In genomic region chr5:69721351-69722006, GRCm38 (mm10) we compare ENCODE assay signal across 17 mouse cellular contexts.
"Had no signal": no experiment of that assay in that cellular context is flagged by ENCODE, and none has a peak within 500 bp of the region (broad histone marks: within the 10 kb centered on the region; RNA-seq: fewer than 3 reads in every experiment).

No protein-coding gene starts in this region.

- H3K4me1 ChIP-seq: lung, embryonic 15.5 days; megakaryocyte, embryonic 14.5 days; midbrain, embryonic 13.5 days; midbrain, embryonic 15.5 days; neural tube, embryonic 12.5 days had no signal

- H3K27ac ChIP-seq: lung, embryonic 15.5 days; macrophage; midbrain, embryonic 13.5 days; midbrain, embryonic 15.5 days; neural tube, embryonic 12.5 days had no signal

- H3K36me3 ChIP-seq: lung, embryonic 15.5 days; midbrain, embryonic 13.5 days; midbrain, embryonic 15.5 days; neural tube, embryonic 12.5 days had no signal

- H3K4me3 ChIP-seq: lung, embryonic 15.5 days; megakaryocyte, embryonic 14.5 days; midbrain, embryonic 13.5 days; midbrain, embryonic 15.5 days; neural tube, embryonic 12.5 days had no signal

- H3K4me2 ChIP-seq: lung, embryonic 15.5 days; midbrain, embryonic 11.5 days; midbrain, embryonic 13.5 days; midbrain, embryonic 15.5 days; neural tube, embryonic 12.5 days had no signal

- H3K27me3 ChIP-seq: lung, embryonic 15.5 days; megakaryocyte, embryonic 14.5 days; midbrain, embryonic 13.5 days; midbrain, embryonic 15.5 days; neural tube, embryonic 12.5 days had no signal

- H3K9me3 ChIP-seq: lung, embryonic 15.5 days; midbrain, embryonic 13.5 days; midbrain, embryonic 15.5 days; neural tube, embryonic 12.5 days had no signal

- H3K9ac ChIP-seq: lung, embryonic 15.5 days; midbrain, embryonic 13.5 days; midbrain, embryonic 15.5 days; neural tube, embryonic 12.5 days had no signal

- ATAC-seq: lung, postnatal 0 days; midbrain, embryonic 13.5 days; midbrain, embryonic 15.5 days had no signal

- DNase-seq: lung, adult 2 months; lung, postnatal 14 days; right cerebral cortex, adult 18-20 months; right cerebral cortex, postnatal 25 days; right cerebral cortex, postnatal 4 days; spleen, adult 18-20 months; thymus, adult 18-20 months; thymus, postnatal 14 days; thymus, postnatal 36 days had no signal
